Mouse (Mus musculus) midbrain, embryonic 14.5 days (tissue): ENCODE results near the gene Polr3a. TPM values are rescaled to one million over a fixed set of nuclear protein-coding genes. Genes with fewer than 3 reads are reported as not detected.
"Not testable (repeated sequence)": the region's sequence is repeated elsewhere in the genome, so short reads cannot be mapped to it uniquely, and the experiment has no call there.

Experiments used
- ATAC-seq: fragments of 200-750 bp; cut with Nextera tagmentation; 2 replicates; pipeline ENCODE4 v1.8.0; 2017; ENCODE audit warnings: moderate number of reproducible peaks, moderate library complexity; ENCODE audit not compliant: low FRiP score, low TSS enrichment
- DNase-seq: peaks from one replicate; pipeline ENCODE4 v3.0.0-alpha.2; 2015
- H3K27ac ChIP-seq: fragments of 300-500 bp; sonication (generic); replicated peaks from 2 replicates; pipeline ENCODE4 v1.5.1; 2014; ENCODE audit warnings: mild to moderate bottlenecking, low read depth, low read length, moderate library complexity
- H3K27me3 ChIP-seq: fragments of 300-500 bp; sonication (generic); 2 replicates; pipeline ENCODE4 v1.6.1; 2014; ENCODE audit warnings: low read length, control low read depth, mixed read lengths; ENCODE audit not compliant: control insufficient read depth, insufficient read depth
- H3K36me3 ChIP-seq: fragments of 300-500 bp; sonication (generic); 2 replicates; pipeline ENCODE4 v1.6.1; 2014; ENCODE audit warnings: low read length, control low read depth; ENCODE audit not compliant: control insufficient read depth, insufficient read depth
- H3K4me1 ChIP-seq: fragments of 300-500 bp; sonication (generic); 2 replicates; pipeline ENCODE4 v1.6.1; 2014; ENCODE audit warnings: mild to moderate bottlenecking, antibody characterized with exemption, low read length, control low read depth; ENCODE audit not compliant: control insufficient read depth, insufficient read depth
- H3K4me2 ChIP-seq: fragments of 300-500 bp; sonication (generic); 2 replicates; pipeline ENCODE4 v1.6.1; 2014; ENCODE audit warnings: mild to moderate bottlenecking, low read length, moderate library complexity
- H3K4me3 ChIP-seq: fragments of 300-500 bp; sonication (generic); replicated peaks from 2 replicates; pipeline ENCODE4 v1.5.1; 2014; ENCODE audit warnings: low read depth, low read length
- H3K9ac ChIP-seq: fragments of 300-500 bp; sonication (generic); replicated peaks from 2 replicates; pipeline ENCODE4 v1.6.1; 2014; ENCODE audit warnings: mild to moderate bottlenecking, low read length, moderate library complexity
- H3K9me3 ChIP-seq: fragments of 300-500 bp; sonication (generic); 2 replicates; pipeline ENCODE4 v1.6.1; 2016; ENCODE audit warnings: low read length, control low read depth, mixed read lengths; ENCODE audit not compliant: control insufficient read depth
- WGBS: fragments of 180-500 bp; shearing (Covaris S2); extraction: QIAGEN DNeasy Blood & Tissue Kit; methylation state at CpG from one replicate; pipeline ENCODE4 v1.1.7; 2014; 5-methylcytosine and 5-hydroxymethylcytosine counted together
- polyA plus RNA-seq: library from polyadenylated mRNA; unstranded; fragments of >200 nt; fragmentation: Nextera tagmentation; extraction: Ambion mirVana; gene quantifications from 2 replicates; pipeline ENCODE4 v1.2.1, GENCODE M21; 2014

The Polr3a gene
- polyA plus RNA-seq, 1 experiment from 2014 or later = 21.0 TPM

GRCm38 (mm10) chr14:24499478-24499877 lies 12.6 kb upstream of the Polr3a start:
- 31% methylated on average over 9 of the region's 9 CpGs for WGBS
- Histone ChIP-seq H3K4me2 (no peak overlapping the region), H3K27ac (0 out of 2 replicates have a peak overlapping the region, but pooled peaks have one; percentile 21), H3K27me3 (no peaks in the 10 kb centered on the region), H3K9me3 (no peaks in the 10 kb centered on the region), H3K9ac (no peak overlapping the region), H3K36me3 (peaks cover 50% of the 10 kb centered on the region), H3K4me1 (peaks cover 14% of the 10 kb centered on the region), H3K4me3 (no peak overlapping the region)
- DNase-seq (no peak), ATAC-seq (no peak)

- WGBS = 72% methylated on average over 5 of the region's 5 CpGs
Measured at GRCm38 (mm10) chr14:24498561-24499255, 11.8 kb upstream of the Polr3a start.

GRCm38 (mm10) chr14:24497443-24497842 lies 10.6 kb upstream of the Polr3a start:
- Histone ChIP-seq H3K27ac (no peak overlapping the region), H3K9me3 (no peaks in the 10 kb centered on the region), H3K36me3 (peaks cover 70% of the 10 kb centered on the region), H3K4me2 (no peak overlapping the region), H3K4me3 (no peak overlapping the region), H3K9ac (no peak overlapping the region), H3K4me1 (peaks cover 24% of the 10 kb centered on the region), H3K27me3 (no peaks in the 10 kb centered on the region)
- WGBS = 92% methylated on average over 1 of the region's 1 CpGs
- DNase-seq = no peak
- no peak for ATAC-seq

More at GRCm38 (mm10) chr14:24498561-24499255, 11.8 kb upstream of the Polr3a start:
- Histone ChIP-seq H3K27ac (0 out of 2 replicates have a peak overlapping the region, but pooled peaks have one; percentile 37), H3K9ac (no peak overlapping the region), H3K9me3 (no peaks in the 10 kb centered on the region), H3K4me1 (peaks cover 19% of the 10 kb centered on the region), H3K27me3 (no peaks in the 10 kb centered on the region), H3K36me3 (peaks cover 57% of the 10 kb centered on the region), H3K4me2 (no peak overlapping the region), H3K4me3 (no peak overlapping the region)
- DNase-seq = no peak
- ATAC-seq = no peak

- Histone ChIP-seq H3K4me3 (no peak overlapping the region), H3K27me3 (no peaks in the 10 kb centered on the region), H3K27ac (no peak overlapping the region), H3K9me3 (no peaks in the 10 kb centered on the region), H3K36me3 (peaks cover 75% of the 10 kb centered on the region), H3K9ac (no peak overlapping the region), H3K4me2 (no peak overlapping the region), H3K4me1 (peaks cover 30% of the 10 kb centered on the region)
- 87% methylated on average over 1 of the region's 1 CpGs for WGBS
- DNase-seq (no peak), ATAC-seq (no peak)
Measured at GRCm38 (mm10) chr14:24496507-24496906, 9.6 kb upstream of the Polr3a start.

- peaks cover 62% of the 10 kb centered on the region for H3K36me3 ChIP-seq
Measured at GRCm38 (mm10) chr14:24493256-24493655, 6.4 kb upstream of the Polr3a start.

GRCm38 (mm10) chr14:24491266-24491981 lies 4.6 kb upstream of the Polr3a start:
- WGBS = 9% methylated on average over 11 of the region's 11 CpGs
- Histone ChIP-seq H3K9ac (peak overlapping the region; percentile 81), H3K4me2 (peak overlapping the region; percentile 54), H3K36me3 (peaks cover 43% of the 10 kb centered on the region), H3K27ac (peak overlapping the region; percentile 84), H3K4me3 (peak overlapping the region; percentile 78), H3K9me3 (no peaks in the 10 kb centered on the region), H3K27me3 (no peaks in the 10 kb centered on the region), H3K4me1 (peaks cover 21% of the 10 kb centered on the region)
- ATAC-seq (no peak), DNase-seq (no peak)

More at GRCm38 (mm10) chr14:24493256-24493655, 6.4 kb upstream of the Polr3a start:
- 86% methylated on average over 9 of the region's 9 CpGs for WGBS
- H3K4me1 ChIP-seq = peaks cover 21% of the 10 kb centered on the region
- H3K27ac ChIP-seq = no peak overlapping the region
- no peaks in the 10 kb centered on the region for H3K27me3 ChIP-seq
- DNase-seq (no peak), ATAC-seq (no peak)
- no peak overlapping the region for H3K9ac ChIP-seq
- no peaks in the 10 kb centered on the region for H3K9me3 ChIP-seq
- H3K4me2 ChIP-seq = no peak overlapping the region
- H3K4me3 ChIP-seq = no peak overlapping the region

GRCm38 (mm10) chr14:24490468-24491265 lies 3.8 kb upstream of the Polr3a start:
- ATAC-seq = peak; percentile 93
- DNase-seq = peak; percentile 98

GRCm38 (mm10) chr14:24489772-24490171 lies 2.9 kb upstream of the Polr3a start:
- not testable (repeated sequence) for ATAC-seq, H3K27me3 ChIP-seq, DNase-seq, H3K4me3 ChIP-seq, H3K9me3 ChIP-seq, H3K4me2 ChIP-seq, H3K9ac ChIP-seq, H3K27ac ChIP-seq
- H3K36me3 ChIP-seq = peaks cover 27% of the 10 kb centered on the region
- H3K4me1 ChIP-seq = peaks cover 25% of the 10 kb centered on the region
- 89% methylated on average over 7 of the region's 7 CpGs for WGBS

More at GRCm38 (mm10) chr14:24490468-24491265, 3.8 kb upstream of the Polr3a start:
- Histone ChIP-seq H3K9ac (peak overlapping the region; percentile 81), H3K9me3 (no peaks in the 10 kb centered on the region), H3K27ac (peak overlapping the region; percentile 84), H3K27me3 (no peaks in the 10 kb centered on the region), H3K36me3 (peaks cover 36% of the 10 kb centered on the region), H3K4me3 (peak overlapping the region; percentile 78), H3K4me2 (peak overlapping the region; percentile 54), H3K4me1 (peaks cover 25% of the 10 kb centered on the region)
- WGBS = 1% methylated on average over 64 of the region's 64 CpGs
